Mouse (Mus musculus): ENCODE measurements around the gene Sik2. TPM values are rescaled to one million over a fixed set of nuclear protein-coding genes. Genes with fewer than 3 reads are reported as not detected.

Sik2 gene
- polyA plus RNA-seq, 1 experiment from 2014 or later = 15.5 TPM

Other genes with a start within 250 kb of the Sik2 start
- 13.0 and 13.1 TPM in 2 replicates for gene Fdxacb1, start 240.8 kb downstream of the Sik2 start, polyA plus RNA-seq (2015; fragmentation: Nextera tagmentation; extraction: Ambion mirVana)
- 41.8 and 44.3 TPM in 2 replicates for gene Alg9, start 234.1 kb downstream of the Sik2 start, polyA plus RNA-seq (2015; fragmentation: Nextera tagmentation; extraction: Ambion mirVana)
- gene 1110032A03Rik, start 233.6 kb downstream of the Sik2 start, polyA plus RNA-seq (2015; fragmentation: Nextera tagmentation; extraction: Ambion mirVana) = 33.1 and 40.4 TPM in 2 replicates
- gene Ppp2r1b, start 163.8 kb downstream of the Sik2 start, polyA plus RNA-seq (2015; fragmentation: Nextera tagmentation; extraction: Ambion mirVana) = 74.6 and 77.0 TPM in 2 replicates
- not detected in 2 replicates for gene Btg4, start 51.8 kb upstream of the Sik2 start, polyA plus RNA-seq (2015; fragmentation: Nextera tagmentation; extraction: Ambion mirVana)
- gene Layn, start 68.0 kb upstream of the Sik2 start, polyA plus RNA-seq (2015; fragmentation: Nextera tagmentation; extraction: Ambion mirVana) = 7.3 and 7.6 TPM in 2 replicates
- gene 4833427G06Rik, start 93.0 kb upstream of the Sik2 start, polyA plus RNA-seq (2015; fragmentation: Nextera tagmentation; extraction: Ambion mirVana) = not detected in 2 replicates
- gene Gm32742, start 156.4 kb upstream of the Sik2 start, polyA plus RNA-seq (2015; fragmentation: Nextera tagmentation; extraction: Ambion mirVana) = 0.01 and 0.03 TPM in 2 replicates
- not detected in 2 replicates for gene Pou2af1, start 204.6 kb upstream of the Sik2 start, polyA plus RNA-seq (2015; fragmentation: Nextera tagmentation; extraction: Ambion mirVana)